Mouse (Mus musculus): ENCODE results near the gene Gm3591. TPM values are rescaled to one million over a fixed set of nuclear protein-coding genes. Genes with fewer than 3 reads are reported as not detected.
"Not testable (repeated sequence)": the region's sequence is repeated elsewhere in the genome, so short reads cannot be mapped to it uniquely, and the experiment has no call there.

Gene Gm3591
- polyA plus RNA-seq (2014; fragmentation: Nextera tagmentation; extraction: Ambion mirVana) = 1.8 and 1.9 TPM in 2 replicates

- H3K4me3 ChIP-seq (ENCODE audit: low read depth, low read length); H3K27me3 ChIP-seq (ENCODE audit: control insufficient read depth, insufficient read depth, low read length); H3K9me3 ChIP-seq (ENCODE audit: control insufficient read depth, low read length); H3K27ac ChIP-seq (ENCODE audit: low read depth, low read length); H3K9ac ChIP-seq (ENCODE audit: low read depth, low read length); DNase-seq (ENCODE audit: low spot score); H3K4me2 ChIP-seq (replicated peaks; ENCODE audit: low read depth, low read length); ATAC-seq (ENCODE audit: low FRiP score); H3K36me3 ChIP-seq (ENCODE audit: control insufficient read depth, insufficient read depth, low read length); H3K4me1 ChIP-seq (replicated peaks; ENCODE audit: control insufficient read depth, insufficient read depth, low read length): not testable (repeated sequence)
- WGBS = no CpG with 5 or more reads among the region's 2 CpGs
Measured at GRCm38 (mm10) chr14:6412382-6412781, at the start of gene Gm3591. Gene Gm3591, minus strand, starts transcription at chr14:6412482.

- no CpG with 5 or more reads among the region's 4 CpGs for WGBS
Measured at GRCm38 (mm10) chr14:6444511-6444910, 32.2 kb upstream of the Gm3591 start, which contains the start of gene Gm3594. Gene Gm3594, minus strand, starts transcription at chr14:6444611.

GRCm38 (mm10) chr14:6440774-6441173, 28.5 kb upstream of the Gm3591 start:
- WGBS = 89% methylated on average over 2 of the region's 4 CpGs
- H3K4me3 ChIP-seq (ENCODE audit: low read depth, low read length); H3K9ac ChIP-seq (ENCODE audit: low read depth, low read length); DNase-seq (ENCODE audit: low spot score); H3K27me3 ChIP-seq (ENCODE audit: control insufficient read depth, insufficient read depth, low read length); H3K27ac ChIP-seq (ENCODE audit: low read depth, low read length); H3K4me1 ChIP-seq (replicated peaks; ENCODE audit: control insufficient read depth, insufficient read depth, low read length); H3K36me3 ChIP-seq (ENCODE audit: control insufficient read depth, insufficient read depth, low read length); H3K9me3 ChIP-seq (ENCODE audit: control insufficient read depth, low read length); ATAC-seq (ENCODE audit: low FRiP score); H3K4me2 ChIP-seq (replicated peaks; ENCODE audit: low read depth, low read length): not testable (repeated sequence)

More at GRCm38 (mm10) chr14:6444511-6444910, 32.2 kb upstream of the Gm3591 start, which contains the start of gene Gm3594:
- H3K4me1 ChIP-seq (replicated peaks; ENCODE audit: control insufficient read depth, insufficient read depth, low read length); H3K27me3 ChIP-seq (ENCODE audit: control insufficient read depth, insufficient read depth, low read length); H3K27ac ChIP-seq (ENCODE audit: low read depth, low read length); H3K9me3 ChIP-seq (ENCODE audit: control insufficient read depth, low read length); H3K4me3 ChIP-seq (ENCODE audit: low read depth, low read length); DNase-seq (ENCODE audit: low spot score); H3K4me2 ChIP-seq (replicated peaks; ENCODE audit: low read depth, low read length); H3K9ac ChIP-seq (ENCODE audit: low read depth, low read length); ATAC-seq (ENCODE audit: low FRiP score); H3K36me3 ChIP-seq (ENCODE audit: control insufficient read depth, insufficient read depth, low read length): not testable (repeated sequence)

GRCm38 (mm10) chr14:6440206-6440605, 27.9 kb upstream of the Gm3591 start:
- H3K9me3 ChIP-seq (ENCODE audit: control insufficient read depth, low read length); H3K4me2 ChIP-seq (replicated peaks; ENCODE audit: low read depth, low read length); H3K4me1 ChIP-seq (replicated peaks; ENCODE audit: control insufficient read depth, insufficient read depth, low read length); H3K4me3 ChIP-seq (ENCODE audit: low read depth, low read length); H3K9ac ChIP-seq (ENCODE audit: low read depth, low read length); ATAC-seq (ENCODE audit: low FRiP score); H3K27ac ChIP-seq (ENCODE audit: low read depth, low read length); H3K36me3 ChIP-seq (ENCODE audit: control insufficient read depth, insufficient read depth, low read length); DNase-seq (ENCODE audit: low spot score); H3K27me3 ChIP-seq (ENCODE audit: control insufficient read depth, insufficient read depth, low read length): not testable (repeated sequence)
- 75% methylated on average over 1 of the region's 5 CpGs for WGBS

GRCm38 (mm10) chr14:6426766-6427165, 14.5 kb upstream of the Gm3591 start:
- H3K27me3 ChIP-seq (ENCODE audit: control insufficient read depth, insufficient read depth, low read length); DNase-seq (ENCODE audit: low spot score); H3K9ac ChIP-seq (ENCODE audit: low read depth, low read length); H3K4me1 ChIP-seq (replicated peaks; ENCODE audit: control insufficient read depth, insufficient read depth, low read length); H3K4me2 ChIP-seq (replicated peaks; ENCODE audit: low read depth, low read length); H3K36me3 ChIP-seq (ENCODE audit: control insufficient read depth, insufficient read depth, low read length); H3K9me3 ChIP-seq (ENCODE audit: control insufficient read depth, low read length); H3K27ac ChIP-seq (ENCODE audit: low read depth, low read length); H3K4me3 ChIP-seq (ENCODE audit: low read depth, low read length); ATAC-seq (ENCODE audit: low FRiP score): not testable (repeated sequence)
- no CpG with 5 or more reads among the region's 42 CpGs for WGBS

- DNase-seq (ENCODE audit: low spot score); ATAC-seq (ENCODE audit: low FRiP score); H3K36me3 ChIP-seq (ENCODE audit: control insufficient read depth, insufficient read depth, low read length); H3K27ac ChIP-seq (ENCODE audit: low read depth, low read length); H3K9me3 ChIP-seq (ENCODE audit: control insufficient read depth, low read length); H3K4me3 ChIP-seq (ENCODE audit: low read depth, low read length); H3K27me3 ChIP-seq (ENCODE audit: control insufficient read depth, insufficient read depth, low read length); H3K4me1 ChIP-seq (replicated peaks; ENCODE audit: control insufficient read depth, insufficient read depth, low read length); H3K9ac ChIP-seq (ENCODE audit: low read depth, low read length): not testable (repeated sequence)
- 34% methylated on average over 18 of the region's 22 CpGs for WGBS
- H3K4me2 ChIP-seq (replicated peaks; ENCODE audit: low read depth, low read length) = 0 out of 2 replicates have a peak overlapping the region, but pooled peaks have one; percentile 23
Measured at GRCm38 (mm10) chr14:6426353-6426752, 14.1 kb upstream of the Gm3591 start.

GRCm38 (mm10) chr14:6390219-6390618, 22.1 kb downstream of the Gm3591 start, which contains the start of gene Gm16440:
Gene Gm16440, minus strand, starts transcription at chr14:6390319.
- not testable (repeated sequence) for H3K27ac ChIP-seq (ENCODE audit: low read depth, low read length); H3K4me3 ChIP-seq (ENCODE audit: low read depth, low read length); DNase-seq (ENCODE audit: low spot score); H3K9ac ChIP-seq (ENCODE audit: low read depth, low read length); H3K36me3 ChIP-seq (ENCODE audit: control insufficient read depth, insufficient read depth, low read length); H3K9me3 ChIP-seq (ENCODE audit: control insufficient read depth, low read length); ATAC-seq (ENCODE audit: low FRiP score); H3K4me2 ChIP-seq (replicated peaks; ENCODE audit: low read depth, low read length); H3K27me3 ChIP-seq (ENCODE audit: control insufficient read depth, insufficient read depth, low read length); H3K4me1 ChIP-seq (replicated peaks; ENCODE audit: control insufficient read depth, insufficient read depth, low read length)
- 84% methylated on average over 2 of the region's 4 CpGs for WGBS

Other genes with a start within 250 kb of the Gm3591 start
- not detected in 2 replicates for gene Gm21560, start 193.2 kb downstream of the Gm3591 start, polyA plus RNA-seq (2014; fragmentation: Nextera tagmentation; extraction: Ambion mirVana)
- gene Gm3411, start 125.2 kb downstream of the Gm3591 start, polyA plus RNA-seq (2014; fragmentation: Nextera tagmentation; extraction: Ambion mirVana) = 2.0 and 2.3 TPM in 2 replicates
- gene Gm21103, start 107.6 kb downstream of the Gm3591 start, polyA plus RNA-seq (2014; fragmentation: Nextera tagmentation; extraction: Ambion mirVana) = not detected in 2 replicates
- not detected in 2 replicates for gene Gm3618, start 68.8 kb downstream of the Gm3591 start, polyA plus RNA-seq (2014; fragmentation: Nextera tagmentation; extraction: Ambion mirVana)
- not detected in 2 replicates for gene Gm16440, start 22.2 kb downstream of the Gm3591 start, polyA plus RNA-seq (2014; fragmentation: Nextera tagmentation; extraction: Ambion mirVana)
- gene Gm3594, start 32.1 kb upstream of the Gm3591 start, polyA plus RNA-seq (2014; fragmentation: Nextera tagmentation; extraction: Ambion mirVana) = not detected in 2 replicates
- gene Gm8356, start 124.8 kb upstream of the Gm3591 start, polyA plus RNA-seq (2014; fragmentation: Nextera tagmentation; extraction: Ambion mirVana) = not detected in 2 replicates
- gene Gm3629, start 178.1 kb upstream of the Gm3591 start, polyA plus RNA-seq (2014; fragmentation: Nextera tagmentation; extraction: Ambion mirVana) = 0.23 and 0.35 TPM in 2 replicates
- gene Gm3460, start 209.9 kb upstream of the Gm3591 start, polyA plus RNA-seq (2014; fragmentation: Nextera tagmentation; extraction: Ambion mirVana) = not detected in 2 replicates

Measured in hindbrain, embryonic 11.5 days (tissue).